In genomic region chr5:141394586-141394985, GRCm38 (mm10) we compare ENCODE assay signal across 21 mouse cellular contexts.
A peak's percentile ranks its signal among the peaks of the same experiment; 100 is the strongest.
DNase-seq lines count a peak whose midpoint lies in the region; ATAC-seq lines count a peak whose summit lies in the region.
"Had no signal": no experiment of that assay in that cellular context is flagged by ENCODE, and none has a peak within 500 bp of the region (broad histone marks: within the 10 kb centered on the region; RNA-seq: fewer than 3 reads in every experiment).

No protein-coding gene starts in this region.

- H3K9ac ChIP-seq in midbrain, embryonic 15.5 days, result no peak overlapping the region
- H3K9ac ChIP-seq in midbrain, embryonic 11.5 days (ENCODE audit: low read length), result no peak overlapping the region
- H3K9ac ChIP-seq in midbrain, embryonic 16.5 days (ENCODE audit: low read depth, low read length), result no peak overlapping the region

- no peaks in the 10 kb centered on the region for H3K9me3 ChIP-seq in midbrain, embryonic 10.5 days (replicated peaks)
- no peaks in the 10 kb centered on the region for H3K9me3 ChIP-seq in midbrain, embryonic 15.5 days
- H3K9me3 ChIP-seq in midbrain, embryonic 11.5 days (ENCODE audit: control insufficient read depth, low read length), result no peaks in the 10 kb centered on the region
- no peaks in the 10 kb centered on the region for H3K9me3 ChIP-seq in midbrain, embryonic 16.5 days (replicated peaks; ENCODE audit: control insufficient read depth, low read length, poor library complexity, severe bottlenecking)

- H3K4me1 ChIP-seq in midbrain, embryonic 10.5 days, result no peaks in the 10 kb centered on the region
- peaks cover 6% of the 10 kb centered on the region; the same call in 1 of the 2 replicates for H3K4me1 ChIP-seq in midbrain, embryonic 15.5 days
- H3K4me1 ChIP-seq in midbrain, embryonic 11.5 days (ENCODE audit: control insufficient read depth, insufficient read depth, low read length), result no peaks in the 10 kb centered on the region
- no peaks in the 10 kb centered on the region for H3K4me1 ChIP-seq in midbrain, embryonic 16.5 days (ENCODE audit: control insufficient read depth, insufficient read depth, low read length)

- DNase-seq in heart, adult 11 months, result peak; percentile 62
- no peak for DNase-seq in heart, postnatal 25 days (ENCODE audit: low spot score)
- peak; percentile 8 for DNase-seq in midbrain, embryonic 10.5 days (ENCODE audit: low spot score)
- peak; percentile 64 for DNase-seq in midbrain, embryonic 11.5 days (ENCODE audit: low spot score, missing footprints)
- DNase-seq: adrenal gland, adult 2 months; adrenal gland, adult 8-10 months; adrenal gland, postnatal 10 days; adrenal gland, postnatal 14 days; adrenal gland, postnatal 25 days; adrenal gland, postnatal 36 days; B cell, adult 2 months; cerebellum, adult 11 months; cerebellum, adult 11-12 months; cerebellum, adult 18-20 months had no signal

- no peak for ATAC-seq in midbrain, embryonic 15.5 days (replicated peaks)
- no peak for ATAC-seq in midbrain, embryonic 11.5 days (ENCODE audit: low FRiP score)
- ATAC-seq in midbrain, embryonic 16.5 days, result no peak
- ATAC-seq: activated CD4-positive, CD25-positive, alpha-beta regulatory T cell, adult 4 months; CD4-positive, CD25-positive, alpha-beta regulatory T cell, adult 4 months; Patski had no signal

- no peaks in the 10 kb centered on the region for H3K27me3 ChIP-seq in midbrain, embryonic 10.5 days (ENCODE audit: low read depth, poor library complexity, severe bottlenecking)
- H3K27me3 ChIP-seq in midbrain, embryonic 15.5 days (replicated peaks), result no peaks in the 10 kb centered on the region
- H3K27me3 ChIP-seq in midbrain, embryonic 11.5 days (ENCODE audit: control insufficient read depth, insufficient read depth, low read length), result no peaks in the 10 kb centered on the region
- H3K27me3 ChIP-seq in midbrain, embryonic 16.5 days (ENCODE audit: control insufficient read depth, insufficient read depth, low read depth, low read length), result no peaks in the 10 kb centered on the region
- H3K27me3 ChIP-seq: CH12.LX, Patski had no signal

- H3K27ac ChIP-seq in midbrain, embryonic 10.5 days (replicated peaks), result no peak overlapping the region
- H3K27ac ChIP-seq in midbrain, embryonic 15.5 days, result no peak overlapping the region
- no peak overlapping the region for H3K27ac ChIP-seq in midbrain, embryonic 11.5 days (ENCODE audit: low read depth, low read length)
- H3K27ac ChIP-seq in midbrain, embryonic 16.5 days (ENCODE audit: low read length), result no peak overlapping the region

- no peaks in the 10 kb centered on the region for H3K36me3 ChIP-seq in midbrain, embryonic 10.5 days
- H3K36me3 ChIP-seq in midbrain, embryonic 15.5 days (replicated peaks), result no peaks in the 10 kb centered on the region
- no peaks in the 10 kb centered on the region for H3K36me3 ChIP-seq in midbrain, embryonic 11.5 days (ENCODE audit: control insufficient read depth, insufficient read depth, low read length)
- no peaks in the 10 kb centered on the region for H3K36me3 ChIP-seq in midbrain, embryonic 16.5 days (ENCODE audit: control insufficient read depth, insufficient read depth, low read length)
- H3K36me3 ChIP-seq: G1E had no signal

- WGBS in midbrain, embryonic 10.5 days, result 94% methylated on average over 8 of the region's 8 CpGs
- WGBS in midbrain, embryonic 15.5 days, result 93% methylated on average over 8 of the region's 8 CpGs
- WGBS in midbrain, embryonic 11.5 days, result 91% methylated on average over 8 of the region's 8 CpGs
- WGBS in midbrain, embryonic 16.5 days, result 91% methylated on average over 8 of the region's 8 CpGs

- H3K4me3 ChIP-seq in midbrain, embryonic 10.5 days, result no peak overlapping the region
- H3K4me3 ChIP-seq in midbrain, embryonic 15.5 days, result no peak overlapping the region
- no peak overlapping the region for H3K4me3 ChIP-seq in midbrain, embryonic 11.5 days (ENCODE audit: low read depth, low read length)
- no peak overlapping the region for H3K4me3 ChIP-seq in midbrain, embryonic 16.5 days (ENCODE audit: low read depth, low read length)

- no peak overlapping the region for H3K4me2 ChIP-seq in midbrain, embryonic 15.5 days
- no peak overlapping the region for H3K4me2 ChIP-seq in midbrain, embryonic 11.5 days
- no peak overlapping the region for H3K4me2 ChIP-seq in midbrain, embryonic 16.5 days (ENCODE audit: low read length)

- intact Hi-C loops in heart, postnatal 25 days (cut with DNase I), result no loop called here
